Mouse (Mus musculus): ENCODE measurements at regions not wholly inside any gene's neighbourhood (a gene's known extent, or its start where the extent isn't known, plus 50 kb on each side); places are given as distances from the start of the nearest gene placed in this dataset.

DNA sequence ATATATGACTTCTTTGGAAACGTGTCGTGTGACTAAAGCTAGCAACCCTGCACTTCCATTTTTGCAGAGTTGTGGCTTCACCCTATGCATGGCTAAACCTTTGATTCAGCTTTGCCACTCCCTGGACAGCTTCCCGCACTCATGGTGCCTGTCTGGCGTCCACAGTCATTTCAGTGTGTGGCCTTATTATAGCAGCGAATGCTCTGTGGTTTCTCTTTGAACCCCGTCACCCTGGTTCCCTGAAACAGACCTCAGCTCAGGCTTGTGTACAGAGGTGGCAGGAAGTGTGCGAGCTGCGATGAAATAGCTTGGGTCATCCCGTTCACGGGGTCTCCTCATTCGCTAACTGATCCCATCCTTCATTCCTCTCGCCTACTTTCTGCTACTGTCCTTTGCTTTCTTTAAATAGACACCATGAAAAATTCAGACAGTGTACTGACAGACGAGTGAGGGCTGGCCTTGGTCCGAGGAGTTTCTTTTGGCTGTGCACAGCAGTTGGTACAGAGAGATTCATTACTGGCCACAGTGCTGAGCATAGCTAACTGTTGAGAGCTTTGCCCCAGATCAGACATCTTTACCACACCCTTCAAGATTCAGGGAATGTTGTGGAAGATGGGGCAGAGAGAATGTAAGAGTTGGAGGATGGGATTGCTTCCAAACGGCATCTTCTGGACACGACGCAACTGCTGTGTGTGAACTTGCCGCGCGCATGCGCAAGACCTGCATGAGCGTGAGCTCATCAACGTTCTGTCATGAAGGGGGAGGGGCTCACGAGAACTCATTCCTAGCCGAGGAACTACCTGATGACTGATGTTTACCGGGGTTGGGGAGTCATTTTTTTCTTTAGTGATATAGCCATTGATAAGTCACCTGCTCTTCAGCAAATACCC lies 77.5 kb upstream of the Stt3b start:
- TF ChIP-seq CTCF (conservative IDR thresholded peaks at IDR 0.05; ENCODE audit: insufficient read depth, insufficient read length, low read depth, low read length) (no peak), POLR2A (IDR thresholded peaks at IDR 0.05; ENCODE audit: low read depth, low read length) (no peak)
